Mouse (Mus musculus): Measurements from ENCODE around the gene Mob3a. TPM values are rescaled to one million over a fixed set of nuclear protein-coding genes. Genes with fewer than 3 reads are reported as not detected.
A peak's percentile ranks its signal among the peaks of the same experiment; 100 is the strongest.

Mob3a gene
- polyA plus RNA-seq, 1 experiment from 2014 or later, result 47.5 TPM

- Histone ChIP-seq H3K9ac (no peak overlapping the region), H3K4me3 (replicated peaks) (no peak overlapping the region), H3K27ac (peak overlapping the region; percentile 89), H3K27me3 (replicated peaks) (no peaks in the 10 kb centered on the region), H3K36me3 (peaks cover 41% of the 10 kb centered on the region), H3K4me2 (peak overlapping the region; percentile 44; the same call in 1 of the 2 replicates), H3K4me1 (peaks cover 40% of the 10 kb centered on the region), H3K9me3 (no peaks in the 10 kb centered on the region)
- ATAC-seq (ENCODE audit: insufficient read depth, low FRiP score, low read depth), result no peak
- 52% methylated on average over 4 of the region's 4 CpGs for WGBS
These were observed 36.3 kb downstream of the Mob3a start for GRCm38 (mm10) chr10:80665459-80665858.

- no peaks in the 10 kb centered on the region for H3K27me3 ChIP-seq (replicated peaks)
- H3K27ac ChIP-seq, result peak overlapping the region; percentile 89
- no peak overlapping the region for H3K9ac ChIP-seq
- no peaks in the 10 kb centered on the region for H3K9me3 ChIP-seq
- H3K36me3 ChIP-seq, result peaks cover 37% of the 10 kb centered on the region
- H3K4me3 ChIP-seq (replicated peaks), result 0 out of 2 replicates have a peak overlapping the region, but pooled peaks have one; percentile 0
- 6% methylated on average over 10 of the region's 10 CpGs for WGBS
- ATAC-seq (ENCODE audit: insufficient read depth, low FRiP score, low read depth), result peak; percentile 41
- peaks cover 40% of the 10 kb centered on the region for H3K4me1 ChIP-seq
- H3K4me2 ChIP-seq, result peak overlapping the region; percentile 44
These were observed 36.8 kb downstream of the Mob3a start for GRCm38 (mm10) chr10:80665016-80665380.

DNA sequence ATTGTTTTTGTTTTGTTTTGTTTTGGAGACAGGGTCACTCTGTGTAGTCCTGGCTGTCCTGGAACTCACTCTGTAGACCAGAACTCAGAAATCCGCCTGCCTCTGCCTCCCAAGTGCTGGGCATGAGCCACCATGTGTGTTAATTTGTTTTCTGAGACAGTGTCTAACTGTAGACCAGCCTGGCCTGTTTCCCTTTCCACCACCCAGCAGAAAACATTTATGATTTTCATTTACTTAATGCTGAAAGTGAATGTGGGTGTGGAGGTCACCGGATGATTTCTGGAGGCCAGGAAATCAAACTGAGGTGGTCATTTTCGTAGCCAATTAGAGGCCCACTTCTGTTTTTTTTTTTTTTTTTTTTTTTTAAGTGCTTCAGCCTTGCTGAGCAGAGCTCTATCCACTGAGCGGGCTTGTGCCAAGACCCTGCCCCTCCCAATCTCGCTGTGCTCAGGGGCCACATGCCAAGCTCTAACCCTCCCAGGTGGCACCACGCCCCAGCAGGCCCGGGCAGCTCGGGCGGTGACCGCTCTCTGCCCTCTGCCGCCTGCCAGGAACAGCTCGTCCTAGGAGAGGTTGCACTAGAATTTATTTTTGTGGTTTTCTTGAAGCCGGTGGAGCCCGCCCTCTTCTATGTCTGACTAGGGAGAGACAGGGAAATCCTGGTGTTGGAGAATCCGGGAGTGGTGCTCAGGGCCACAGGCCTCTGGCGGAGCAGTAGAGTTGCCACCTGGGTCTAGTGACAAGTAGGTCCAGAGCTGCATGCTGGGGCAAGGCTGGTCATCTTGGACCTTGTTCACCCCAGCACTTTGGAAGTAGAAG, 37.4 kb downstream of the Mob3a start:
- Histone ChIP-seq H3K4me1 (peaks cover 40% of the 10 kb centered on the region), H3K9me3 (no peaks in the 10 kb centered on the region), H3K9ac (no peak overlapping the region), H3K4me3 (replicated peaks) (0 out of 2 replicates have a peak overlapping the region, but pooled peaks have one; percentile 0), H3K27me3 (replicated peaks) (no peaks in the 10 kb centered on the region), H3K27ac (peak overlapping the region; percentile 89), H3K36me3 (peaks cover 31% of the 10 kb centered on the region), H3K4me2 (peak overlapping the region; percentile 44)
- ATAC-seq (ENCODE audit: insufficient read depth, low FRiP score, low read depth), result peak; percentile 45
- WGBS, result 18% methylated on average over 16 of the region's 16 CpGs

DNA sequence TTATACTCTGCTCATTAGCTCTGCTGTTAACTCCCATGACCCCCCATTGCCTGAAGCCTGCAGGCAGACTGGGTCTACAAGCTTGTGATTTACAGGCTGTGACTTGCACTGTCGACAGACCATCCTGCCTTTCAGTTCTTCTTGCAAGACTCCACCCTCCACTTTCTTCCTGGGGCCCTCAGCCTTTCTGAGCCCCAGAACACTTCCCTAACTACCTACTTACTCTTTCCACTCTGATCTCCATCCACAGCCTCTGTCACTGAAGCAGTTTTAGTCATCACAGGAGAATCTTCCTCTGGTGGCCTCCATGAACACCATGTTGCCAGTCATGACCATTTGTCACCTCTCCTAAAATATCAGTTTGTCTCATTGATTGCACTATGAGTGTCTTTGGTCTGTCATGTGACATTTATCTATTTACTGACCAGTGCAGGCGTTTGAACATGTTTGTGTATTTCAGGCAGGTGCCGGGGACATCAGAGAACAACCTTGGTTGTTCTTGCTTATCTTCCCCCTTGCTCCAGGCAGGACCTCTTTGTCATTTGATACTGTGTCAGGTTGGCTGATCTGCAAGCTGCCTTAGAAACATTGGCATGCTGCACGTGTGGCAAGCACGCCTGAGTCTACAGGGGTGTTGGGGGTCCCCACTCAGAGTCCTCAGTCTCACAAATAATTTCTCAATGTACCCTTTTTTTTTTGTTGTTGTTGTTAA, 38.1 kb downstream of the Mob3a start:
- WGBS, result 28% methylated on average over 5 of the region's 5 CpGs
- Histone ChIP-seq H3K27me3 (replicated peaks) (no peaks in the 10 kb centered on the region), H3K27ac (peak overlapping the region; percentile 89), H3K9me3 (no peaks in the 10 kb centered on the region), H3K4me2 (no peak overlapping the region; the same call in 1 of the 2 replicates), H3K36me3 (peaks cover 23% of the 10 kb centered on the region), H3K4me1 (peaks cover 46% of the 10 kb centered on the region), H3K9ac (no peak overlapping the region), H3K4me3 (replicated peaks) (no peak overlapping the region)
- ATAC-seq (ENCODE audit: insufficient read depth, low FRiP score, low read depth), result no peak; the same call in 1 of the 2 replicates

GRCm38 (mm10) chr10:80661149-80661548, 40.6 kb downstream of the Mob3a start:
- Histone ChIP-seq H3K27ac (no peak overlapping the region), H3K4me1 (peaks cover 44% of the 10 kb centered on the region), H3K4me3 (replicated peaks) (no peak overlapping the region), H3K9me3 (no peaks in the 10 kb centered on the region), H3K27me3 (replicated peaks) (no peaks in the 10 kb centered on the region), H3K4me2 (no peak overlapping the region), H3K9ac (no peak overlapping the region), H3K36me3 (0 out of 2 replicates have a peak, but pooled peaks cover under 1% of the 10 kb centered on the region)
- no peak for ATAC-seq (ENCODE audit: insufficient read depth, low FRiP score, low read depth)
- WGBS, result 35% methylated on average over 5 of the region's 5 CpGs

- no peaks in the 10 kb centered on the region for H3K36me3 ChIP-seq
- H3K9ac ChIP-seq, result no peak overlapping the region
- 0 out of 2 replicates have a peak overlapping the region, but pooled peaks have one; percentile 17 for H3K4me3 ChIP-seq (replicated peaks)
- H3K4me1 ChIP-seq, result peaks cover 40% of the 10 kb centered on the region
- H3K4me2 ChIP-seq, result peak overlapping the region; percentile 41; the same call in 1 of the 2 replicates
- 12% methylated on average over 10 of the region's 10 CpGs for WGBS
- no peak overlapping the region; the same call in 1 of the 2 replicates for H3K27ac ChIP-seq
- no peaks in the 10 kb centered on the region for H3K9me3 ChIP-seq
- no peaks in the 10 kb centered on the region for H3K27me3 ChIP-seq (replicated peaks)
- no peak for ATAC-seq (ENCODE audit: insufficient read depth, low FRiP score, low read depth)
These were observed 42.6 kb downstream of the Mob3a start for GRCm38 (mm10) chr10:80659213-80659612.

GRCm38 (mm10) chr10:80658841-80659202, 43.0 kb downstream of the Mob3a start:
- no peaks in the 10 kb centered on the region for H3K9me3 ChIP-seq
- H3K4me3 ChIP-seq (replicated peaks), result no peak overlapping the region
- 63% methylated on average over 4 of the region's 4 CpGs for WGBS
- ATAC-seq (ENCODE audit: insufficient read depth, low FRiP score, low read depth), result no peak
- H3K9ac ChIP-seq, result no peak overlapping the region
- peak overlapping the region; percentile 7; the same call in 1 of the 2 replicates for H3K27ac ChIP-seq
- no peak overlapping the region; the same call in 1 of the 2 replicates for H3K4me2 ChIP-seq
- H3K27me3 ChIP-seq (replicated peaks), result no peaks in the 10 kb centered on the region
- peaks cover 38% of the 10 kb centered on the region for H3K4me1 ChIP-seq
- H3K36me3 ChIP-seq, result no peaks in the 10 kb centered on the region

- Histone ChIP-seq H3K4me1 (peaks cover 33% of the 10 kb centered on the region), H3K4me2 (no peak overlapping the region), H3K4me3 (replicated peaks) (no peak overlapping the region), H3K9ac (no peak overlapping the region), H3K9me3 (no peaks in the 10 kb centered on the region), H3K27me3 (replicated peaks) (no peaks in the 10 kb centered on the region), H3K27ac (peak overlapping the region; percentile 26; the same call in 1 of the 2 replicates), H3K36me3 (no peaks in the 10 kb centered on the region)
- no peak for ATAC-seq (ENCODE audit: insufficient read depth, low FRiP score, low read depth)
- 84% methylated on average over 14 of the region's 14 CpGs for WGBS
These were observed 43.5 kb downstream of the Mob3a start for GRCm38 (mm10) chr10:80658194-80658840.

GRCm38 (mm10) chr10:80656863-80657623, 44.7 kb downstream of the Mob3a start, which contains the start of gene Btbd2:
TSS of gene Btbd2 (minus strand) at chr10:80657071.
- Histone ChIP-seq H3K4me2 (peak within 1 kb of the TSS; percentile 79), H3K27ac (peak within 1 kb of the TSS; percentile 92), H3K27me3 (replicated peaks) (no peaks in the 10 kb centered on the region), H3K9me3 (no peaks in the 10 kb centered on the region), H3K9ac (peak within 1 kb of the TSS; percentile 76), H3K4me3 (replicated peaks) (peak within 1 kb of the TSS; percentile 69), H3K4me1 (peaks cover 27% of the 10 kb centered on the region), H3K36me3 (no peaks in the 10 kb centered on the region)
- 20% methylated on average over 15 of the region's 15 CpGs for WGBS
- ATAC-seq (ENCODE audit: insufficient read depth, low FRiP score, low read depth), result peak; percentile 32

GRCm38 (mm10) chr10:80656130-80656862, 45.5 kb downstream of the Mob3a start:
- peak overlapping the region; percentile 79 for H3K4me2 ChIP-seq
- H3K36me3 ChIP-seq, result no peaks in the 10 kb centered on the region
- WGBS, result under 1% methylated on average over 68 of the region's 72 CpGs
- H3K9ac ChIP-seq, result peak overlapping the region; percentile 76
- ATAC-seq (ENCODE audit: insufficient read depth, low FRiP score, low read depth), result peak; percentile 85
- H3K4me1 ChIP-seq, result peaks cover 27% of the 10 kb centered on the region
- H3K27me3 ChIP-seq (replicated peaks), result no peaks in the 10 kb centered on the region
- H3K9me3 ChIP-seq, result no peaks in the 10 kb centered on the region
- H3K4me3 ChIP-seq (replicated peaks), result peak overlapping the region; percentile 69
- peak overlapping the region; percentile 92 for H3K27ac ChIP-seq

Measured in stomach, embryonic 15.5 days (tissue).